Mouse (Mus musculus) frontal cortex, postnatal 36 days (tissue): ENCODE measurements around the gene Coq6.

Experiments used
- DNase-seq, 2 experiments: peaks; one replicate each; pipeline ENCODE4 v3.0.0; 2022; ENCODE audit warnings: low spot score in 2 of 2

Gene Coq6

DNA sequence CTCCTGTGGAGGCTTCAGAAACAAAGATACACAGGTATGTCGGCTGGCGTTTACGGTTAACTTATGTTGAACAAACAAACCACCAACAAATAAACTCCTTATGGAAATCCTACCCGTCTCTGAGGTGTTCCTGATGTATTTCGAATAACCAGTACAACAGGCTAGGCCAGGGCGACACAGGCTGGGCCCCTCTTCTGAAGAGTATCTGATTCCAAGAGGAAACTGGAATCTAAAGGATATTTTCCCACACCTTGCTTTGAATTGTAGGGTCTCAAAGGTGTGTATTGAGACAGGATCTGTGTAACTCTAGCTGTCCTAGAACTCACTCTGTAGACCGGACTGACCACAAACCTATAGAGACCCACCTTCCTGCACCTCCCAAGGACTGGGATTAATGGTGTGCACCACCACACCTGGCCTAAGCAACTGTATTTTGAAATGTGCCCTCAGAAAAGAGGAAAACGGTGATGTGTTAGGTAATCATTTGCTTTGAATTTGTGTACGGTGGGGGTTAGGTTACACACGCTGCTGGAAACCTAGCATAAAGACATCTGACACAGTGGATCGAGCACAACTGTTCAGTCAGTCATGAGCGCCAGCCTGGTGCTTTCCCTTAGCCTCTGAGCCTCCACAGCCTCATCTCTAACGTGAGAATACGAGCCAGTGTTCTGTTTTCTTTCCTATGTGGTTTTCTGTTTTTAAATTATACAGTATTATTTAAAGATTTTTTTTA lies 35.7 kb downstream of the Coq6 start:
- no peak for DNase-seq

GRCm38 (mm10) chr12:84397685-84398084 lies 36.2 kb downstream of the Coq6 start:
- no peak for DNase-seq

DNA sequence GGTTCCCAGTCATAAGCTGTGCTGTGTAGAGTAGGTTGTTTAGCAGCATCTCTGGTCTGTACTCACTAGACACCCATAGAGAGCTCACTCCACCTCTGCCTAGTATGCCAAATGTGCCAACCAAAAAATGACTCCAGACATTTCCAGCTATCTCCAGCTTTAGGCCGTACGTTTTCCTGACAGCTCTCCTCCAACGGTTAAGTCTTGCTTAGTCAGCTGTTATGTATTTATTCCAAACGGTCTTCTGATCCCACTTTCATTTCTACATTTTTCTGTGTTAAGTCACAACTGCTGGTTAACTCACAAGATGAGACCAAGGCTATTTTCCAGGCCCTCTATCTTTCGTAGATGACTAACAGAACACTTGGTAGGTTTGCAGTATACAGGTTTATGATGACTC lies 37.2 kb downstream of the Coq6 start:
- no peak for DNase-seq

DNA sequence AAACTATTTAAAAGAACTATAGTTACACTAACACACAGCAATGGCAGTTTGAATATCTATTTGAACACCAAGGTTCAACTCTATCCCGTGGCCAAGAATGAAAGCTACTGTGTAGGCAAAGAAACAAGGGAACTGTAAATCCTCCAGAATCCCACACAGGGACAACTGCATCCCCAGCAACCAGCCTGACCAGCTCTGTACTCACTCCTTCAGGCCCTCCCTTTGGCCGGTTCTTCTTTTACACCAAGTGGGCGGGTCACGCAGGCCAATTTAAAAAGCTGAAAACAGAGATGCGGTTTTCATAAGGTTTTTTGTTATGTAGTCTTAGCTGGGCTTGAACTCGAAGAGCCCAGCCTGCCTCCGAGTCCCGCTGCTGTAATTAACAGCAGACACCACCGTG lies 37.7 kb downstream of the Coq6 start:
- no peak for DNase-seq

DNA sequence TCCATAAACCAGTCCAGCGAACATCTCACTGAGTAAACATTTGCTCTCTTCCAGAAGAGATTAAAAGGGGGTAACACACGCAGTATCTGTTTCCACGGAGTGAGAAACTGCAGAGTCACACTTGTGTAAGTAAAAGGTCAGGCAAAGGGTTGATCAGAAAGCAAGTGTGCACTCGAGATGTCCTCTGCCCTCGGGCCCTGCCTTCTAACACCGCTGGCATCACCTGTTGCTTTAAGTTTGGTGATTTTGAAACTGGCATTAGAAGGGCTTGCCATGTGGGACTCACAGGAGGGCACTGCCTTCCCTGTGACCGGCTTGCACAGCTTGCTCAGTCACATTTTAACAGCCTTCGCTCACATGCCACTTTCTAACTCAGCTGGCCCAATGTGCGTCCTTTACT lies 38.2 kb downstream of the Coq6 start:
- DNase-seq = no peak

GRCm38 (mm10) chr12:84400068-84400467 lies 38.6 kb downstream of the Coq6 start:
- no peak for DNase-seq

- DNase-seq = no peak
Observed at GRCm38 (mm10) chr12:84400653-84401052, 39.2 kb downstream of the Coq6 start.

- DNase-seq = no peak
Observed at GRCm38 (mm10) chr12:84402923-84403322, 41.5 kb downstream of the Coq6 start.

GRCm38 (mm10) chr12:84404541-84404940 lies 43.1 kb downstream of the Coq6 start:
- DNase-seq = no peak

DNA sequence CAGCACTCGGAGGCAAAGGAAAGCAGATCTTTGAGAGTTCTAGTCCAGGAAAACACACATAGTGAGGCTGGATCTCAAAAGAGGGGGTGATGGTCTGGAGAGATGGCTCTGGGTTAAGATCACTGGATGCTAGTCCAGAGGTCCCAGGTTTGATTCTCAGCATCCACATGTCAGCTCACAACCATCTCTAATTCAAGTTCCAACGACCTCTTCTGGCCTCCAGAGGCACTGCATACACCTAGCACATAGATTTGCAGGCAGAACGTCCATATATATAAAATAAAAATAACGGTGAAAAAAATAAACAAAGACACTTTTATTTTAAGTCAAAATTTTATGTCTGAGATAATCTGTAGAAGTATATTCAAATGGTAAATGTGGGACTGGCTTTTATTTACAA lies 45.8 kb downstream of the Coq6 start:
- no peak for DNase-seq

DNA sequence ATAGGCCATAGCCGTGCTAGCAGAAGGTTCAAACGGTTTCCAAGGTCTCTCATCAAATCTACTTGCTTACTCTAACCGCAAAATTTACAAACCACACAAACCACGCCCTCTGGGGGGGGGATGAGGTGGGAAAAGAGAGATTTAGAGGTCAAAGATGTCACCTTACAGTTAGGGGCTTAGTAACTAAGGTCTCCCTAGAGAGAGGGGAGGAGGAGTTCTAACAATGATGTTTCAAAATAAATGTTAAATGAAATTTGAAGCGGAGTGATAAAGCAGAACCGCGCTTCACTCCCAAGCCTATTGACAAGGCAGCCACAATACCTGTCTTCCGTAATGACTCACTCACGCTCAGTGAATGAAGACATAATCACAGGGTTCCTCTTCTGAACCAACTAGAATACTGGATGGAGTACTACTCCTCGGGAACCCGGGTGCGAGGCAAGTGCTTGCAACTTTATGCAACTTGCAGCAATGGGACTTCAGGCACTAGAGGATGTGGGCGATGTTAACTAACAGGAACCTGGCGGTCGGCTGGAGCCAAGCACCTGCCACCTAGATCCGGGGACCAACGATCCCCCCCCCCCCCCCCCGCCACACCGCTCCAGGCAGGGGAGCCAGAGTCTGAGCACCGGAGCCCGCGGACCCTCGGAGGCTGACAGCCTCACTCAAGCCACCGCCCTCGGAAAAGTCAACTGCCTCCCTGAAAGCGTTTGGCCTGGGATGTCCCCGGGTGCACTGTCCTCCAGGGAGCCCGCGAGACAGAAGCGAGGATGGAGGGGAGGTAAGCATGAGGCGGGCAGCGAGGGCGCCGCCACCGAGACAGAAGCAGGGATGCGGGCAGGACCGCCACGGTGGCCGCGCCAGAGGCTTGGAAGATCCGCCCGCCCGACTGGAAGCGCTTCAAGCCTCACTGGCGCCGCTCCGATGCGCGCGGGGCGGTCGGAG lies 46.7 kb downstream of the Coq6 start:
- DNase-seq = peak; percentile 14 to 38

DNA sequence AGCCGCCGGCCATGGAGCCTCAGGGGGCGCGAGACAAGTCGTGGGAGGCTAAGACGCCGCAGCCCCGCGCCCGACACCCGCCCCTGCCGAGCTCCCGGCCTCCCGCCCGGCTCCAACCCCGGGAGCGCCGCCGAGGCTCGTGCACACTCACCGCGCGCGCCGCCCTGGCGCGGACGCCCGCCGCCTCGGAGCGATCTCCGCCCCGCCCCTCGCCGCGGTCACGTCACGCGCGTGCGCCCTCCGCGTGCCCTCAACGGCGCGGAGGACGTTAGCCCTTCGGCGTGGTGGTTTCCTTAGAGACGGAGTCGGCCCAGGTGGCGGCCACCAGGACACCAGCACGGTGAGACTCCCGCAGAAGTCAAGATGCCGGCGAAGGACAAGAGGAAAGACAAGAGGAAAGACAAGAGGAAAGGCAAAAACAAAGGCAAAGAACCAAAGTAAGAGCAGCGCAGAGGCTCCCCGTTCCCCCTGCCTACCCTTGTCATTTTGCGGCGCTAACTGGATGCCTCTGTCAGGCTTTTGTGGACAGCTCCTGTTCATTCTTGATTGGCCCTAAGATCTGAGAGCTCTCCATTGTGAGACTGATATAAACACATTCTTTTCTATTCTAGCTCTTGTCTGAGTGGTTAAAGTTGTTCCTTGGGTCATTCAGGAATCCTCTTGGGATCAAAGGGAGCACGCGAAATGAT lies 47.5 kb downstream of the Coq6 start, which contains the start of the genes Entpd5 and Bbof1:
Gene Entpd5, minus strand, starts transcription at position 211 of the 689 bp plus-strand sequence.
Gene Bbof1, plus strand, starts transcription at position 253 of the 689 bp plus-strand sequence.
- peak; percentile 90 to 93 for DNase-seq

- DNase-seq = peak; percentile 79 to 89
Observed at GRCm38 (mm10) chr12:84416834-84417604, 55.6 kb downstream of the Coq6 start, which contains the start of gene Rnf113a2. Gene Rnf113a2, plus strand, starts transcription at chr12:84417196.

DNA sequence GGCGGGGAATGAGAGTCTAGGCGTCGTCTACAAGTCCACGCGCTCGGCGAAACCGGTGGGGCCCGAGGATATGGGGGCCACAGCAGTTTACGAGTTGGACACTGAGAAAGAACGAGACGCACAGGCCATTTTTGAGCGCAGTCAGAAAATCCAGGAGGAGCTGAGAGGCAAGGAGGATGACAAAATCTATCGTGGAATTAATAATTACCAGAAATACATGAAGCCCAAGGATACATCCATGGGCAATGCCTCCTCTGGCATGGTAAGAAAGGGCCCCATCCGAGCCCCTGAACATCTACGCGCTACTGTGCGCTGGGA lies 56.1 kb downstream of the Coq6 start:
- DNase-seq = no peak
